Mouse (Mus musculus): ENCODE data around the gene Shprh. TPM values are rescaled to one million over a fixed set of nuclear protein-coding genes. Genes with fewer than 3 reads are reported as not detected.
"Not testable (repeated sequence)": the region's sequence is repeated elsewhere in the genome, so short reads cannot be mapped to it uniquely, and the experiment has no call there.

Gene Shprh
- polyA plus RNA-seq, 1 experiment, result 0.39 TPM

DNA sequence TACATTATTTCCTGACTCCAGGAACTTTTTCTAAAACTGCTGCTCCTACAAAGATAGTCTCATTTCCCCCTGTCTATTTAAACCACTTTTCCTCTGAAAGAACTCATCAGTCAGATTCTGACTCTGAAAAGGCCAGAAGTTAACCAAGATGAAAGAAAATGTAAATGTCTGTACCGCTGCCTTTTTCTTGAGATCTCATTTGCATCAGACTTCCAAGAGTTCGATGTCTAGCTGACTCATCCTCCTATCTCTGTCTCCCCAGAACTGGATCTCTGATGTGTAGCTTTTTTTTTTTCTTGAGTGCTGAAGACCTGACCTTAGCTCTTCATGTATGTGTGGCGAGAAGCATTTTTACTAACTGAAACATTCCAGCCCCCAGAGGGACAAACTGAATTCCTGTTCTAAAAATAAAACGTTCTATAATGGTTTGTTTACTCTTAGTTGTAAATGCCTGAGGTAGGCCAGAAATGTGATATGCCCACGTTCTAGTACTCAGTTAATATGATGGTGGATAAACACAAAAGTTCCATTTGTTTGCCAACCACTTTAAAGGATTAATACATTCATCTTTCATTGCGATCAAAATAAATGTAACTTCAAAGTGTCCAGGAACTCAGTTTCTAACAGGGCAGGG is 80.4 kb downstream of the Shprh start:
- peaks cover 28% of the 10 kb centered on the region for H3K4me1 ChIP-seq
- TF ChIP-seq GATA1 (IDR thresholded peaks at IDR 0.05; ENCODE audit: borderline replicate concordance, low read length), result no peak
- no peak for TF ChIP-seq FLI1 (IDR thresholded peaks at IDR 0.05; ENCODE audit: low read length)
- H3K36me3 ChIP-seq (replicated peaks; ENCODE audit: low read length), result no peaks in the 10 kb centered on the region
- no peaks in the 10 kb centered on the region for H3K27me3 ChIP-seq (replicated peaks)
- H3K9me3 ChIP-seq, result no peaks in the 10 kb centered on the region
- no peak overlapping the region for H3K4me3 ChIP-seq (replicated peaks)

GRCm38 (mm10) chr10:11233208-11233607 is 84.0 kb downstream of the Shprh start:
- peaks cover 19% of the 10 kb centered on the region for H3K4me1 ChIP-seq
- no peak overlapping the region for H3K4me3 ChIP-seq (replicated peaks)
- H3K36me3 ChIP-seq (replicated peaks; ENCODE audit: low read length), result no peaks in the 10 kb centered on the region
- no peaks in the 10 kb centered on the region for H3K27me3 ChIP-seq (replicated peaks)
- TF ChIP-seq GATA1 (IDR thresholded peaks at IDR 0.05; ENCODE audit: borderline replicate concordance, low read length), result no peak
- no peak for TF ChIP-seq FLI1 (IDR thresholded peaks at IDR 0.05; ENCODE audit: low read length)
- no peaks in the 10 kb centered on the region for H3K9me3 ChIP-seq

- H3K4me1 ChIP-seq, result peaks cover 10% of the 10 kb centered on the region
- not testable (repeated sequence) for H3K36me3 ChIP-seq (replicated peaks; ENCODE audit: low read length); H3K9me3 ChIP-seq; H3K27me3 ChIP-seq (replicated peaks); H3K4me3 ChIP-seq (replicated peaks)
Measured at GRCm38 (mm10) chr10:11242988-11243387, 93.8 kb downstream of the Shprh start.

DNA sequence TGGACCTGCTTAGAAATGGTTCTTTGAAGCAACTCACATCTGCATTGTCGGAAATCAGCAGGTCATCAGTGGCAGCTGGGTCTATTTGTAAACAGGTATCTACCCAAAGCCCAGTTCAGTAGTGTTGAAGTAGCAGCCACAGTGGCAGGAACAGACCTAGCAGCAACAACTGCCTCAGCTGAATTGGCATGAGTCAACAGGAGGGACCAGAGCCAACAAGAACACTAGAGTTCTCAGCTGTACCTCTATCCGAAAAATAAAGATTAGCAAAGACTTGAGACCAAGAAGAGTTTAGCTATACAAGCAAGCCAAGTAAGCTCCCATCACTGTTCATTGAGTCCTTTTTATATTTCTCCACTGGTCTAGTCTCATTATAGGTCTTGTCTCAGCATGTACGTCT is 99.0 kb downstream of the Shprh start:
- TF ChIP-seq GATA1 (IDR thresholded peaks at IDR 0.05; ENCODE audit: borderline replicate concordance, low read length) (no peak), FLI1 (IDR thresholded peaks at IDR 0.05; ENCODE audit: low read length) (no peak)
- Histone ChIP-seq H3K4me1 (peaks cover 10% of the 10 kb centered on the region), H3K36me3 (replicated peaks; ENCODE audit: low read length) (no peaks in the 10 kb centered on the region), H3K27me3 (replicated peaks) (no peaks in the 10 kb centered on the region), H3K9me3 (no peaks in the 10 kb centered on the region), H3K4me3 (replicated peaks) (no peak overlapping the region)

GRCm38 (mm10) chr10:11250247-11250997 is 101.2 kb downstream of the Shprh start:
- Histone ChIP-seq H3K4me1 (no peaks in the 10 kb centered on the region), H3K4me3 (replicated peaks) (no peak overlapping the region), H3K27me3 (replicated peaks) (no peaks in the 10 kb centered on the region), H3K36me3 (replicated peaks; ENCODE audit: low read length) (no peaks in the 10 kb centered on the region), H3K9me3 (no peaks in the 10 kb centered on the region)
- TF ChIP-seq GATA1 (IDR thresholded peaks at IDR 0.05; ENCODE audit: borderline replicate concordance, low read length) (no peak), FLI1 (IDR thresholded peaks at IDR 0.05; ENCODE audit: low read length) (no peak)

DNA sequence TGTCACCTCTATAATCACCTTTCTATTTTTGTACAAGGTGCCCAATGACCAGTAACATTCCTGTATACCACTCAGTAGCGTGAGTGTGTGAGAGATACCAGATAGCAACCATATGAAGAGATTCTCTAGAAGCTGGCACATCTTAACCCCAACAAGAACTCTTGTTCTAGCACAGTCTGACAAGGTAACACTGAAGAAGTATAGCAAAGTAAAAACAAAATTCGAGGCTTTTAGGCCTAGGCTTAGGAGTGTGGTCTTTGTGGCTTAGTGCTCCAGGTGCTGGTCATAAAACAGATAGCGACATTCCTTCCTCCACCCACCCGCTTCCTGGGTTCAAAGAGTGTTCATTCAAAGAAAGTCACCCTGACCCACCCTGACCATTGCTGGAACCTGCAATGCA is 104.4 kb downstream of the Shprh start:
- not testable (repeated sequence) for H3K4me3 ChIP-seq (replicated peaks); H3K9me3 ChIP-seq; H3K36me3 ChIP-seq (replicated peaks; ENCODE audit: low read length); H3K4me1 ChIP-seq; H3K27me3 ChIP-seq (replicated peaks)

- Histone ChIP-seq H3K4me3 (replicated peaks) (no peak overlapping the region), H3K27me3 (replicated peaks) (no peaks in the 10 kb centered on the region), H3K4me1 (peaks cover 6% of the 10 kb centered on the region; the same call in 1 of the 2 replicates), H3K9me3 (peaks cover 5% of the 10 kb centered on the region; the same call in 1 of the 2 replicates), H3K36me3 (replicated peaks; ENCODE audit: low read length) (no peaks in the 10 kb centered on the region)
- no peak for TF ChIP-seq GATA1 (IDR thresholded peaks at IDR 0.05; ENCODE audit: borderline replicate concordance, low read length)
- no peak for TF ChIP-seq FLI1 (IDR thresholded peaks at IDR 0.05; ENCODE audit: low read length)
Measured at GRCm38 (mm10) chr10:11260119-11260518, 110.9 kb downstream of the Shprh start.

DNA sequence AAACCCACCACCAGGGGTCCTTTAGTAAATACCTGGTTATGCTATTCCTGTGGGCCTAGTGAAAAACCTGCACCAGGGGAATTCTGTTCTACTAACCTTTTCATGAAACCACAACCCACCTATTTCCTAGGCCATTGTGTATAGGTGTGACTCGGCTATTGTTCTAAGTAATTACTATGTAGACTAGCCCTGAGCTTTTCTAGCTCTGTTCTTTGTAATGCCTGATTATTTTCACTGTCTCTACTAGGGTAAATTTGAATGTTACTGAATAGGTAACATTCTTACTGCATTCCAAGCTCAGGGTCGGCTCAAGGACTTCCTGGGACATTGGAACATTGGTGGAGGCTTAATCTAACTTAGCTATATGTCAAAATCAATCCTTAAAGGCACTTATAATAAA is 113.1 kb downstream of the Shprh start:
- H3K4me1 ChIP-seq; H3K36me3 ChIP-seq (replicated peaks; ENCODE audit: low read length); H3K4me3 ChIP-seq (replicated peaks); H3K9me3 ChIP-seq; H3K27me3 ChIP-seq (replicated peaks): not testable (repeated sequence)

DNA sequence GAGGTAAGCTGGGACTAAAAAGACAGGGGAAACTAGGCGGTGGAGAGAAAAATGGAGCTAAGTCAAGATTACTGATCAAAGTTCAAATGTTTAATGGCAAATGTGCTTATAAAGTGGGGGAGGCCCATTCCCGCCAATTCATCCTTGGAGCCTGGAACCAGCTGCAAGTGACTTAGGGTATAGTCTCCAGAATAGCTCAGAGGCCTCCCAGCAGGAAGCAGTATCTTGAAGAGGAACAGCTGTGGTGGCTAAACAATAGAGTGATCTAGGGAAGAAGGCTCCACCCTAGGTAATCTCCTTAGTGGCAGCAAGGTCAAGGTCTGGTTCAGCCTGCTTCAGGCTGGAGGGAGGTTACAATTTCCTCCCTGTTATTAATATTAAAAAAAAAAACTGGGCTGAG is 114.6 kb downstream of the Shprh start:
- H3K36me3 ChIP-seq (replicated peaks; ENCODE audit: low read length); H3K9me3 ChIP-seq; H3K27me3 ChIP-seq (replicated peaks); H3K4me3 ChIP-seq (replicated peaks); H3K4me1 ChIP-seq: not testable (repeated sequence)

Other genes with a start within 250 kb of the Shprh start
- gene Grm1, start 67.1 kb upstream of the Shprh start, polyA plus RNA-seq (2012; ENCODE audit: insufficient read depth, low replicate concordance), result 0.61 TPM in 1 of 2 replicates, not detected in the other
- gene Fbxo30, start 131.9 kb downstream of the Shprh start, polyA plus RNA-seq (2012; ENCODE audit: insufficient read depth, low replicate concordance), result 0.43 TPM in 1 of 2 replicates, not detected in the other
- gene Epm2a, start 194.0 kb downstream of the Shprh start, polyA plus RNA-seq (2012; ENCODE audit: insufficient read depth, low replicate concordance), result 0.09 TPM in 1 of 2 replicates, not detected in the other